Mouse (Mus musculus) small intestine, adult 2 months (tissue): ENCODE results near the gene Nmur2. TPM values are rescaled to one million over a fixed set of nuclear protein-coding genes. Genes with fewer than 3 reads are reported as not detected.

Experiments
- H3K27ac ChIP-seq: fragments of 200-500 bp; 2 replicates; pipeline ENCODE4 v1.5.1; 2012; ENCODE audit warnings: low read depth, low read length, control low read depth, inconsistent platforms; ENCODE audit not compliant: insufficient read depth
- H3K27me3 ChIP-seq: fragments of 200-500 bp; 2 replicates; pipeline ENCODE4 v1.6.1; 2012; ENCODE audit warnings: mild to moderate bottlenecking, moderate library complexity, low read length, inconsistent platforms; ENCODE audit not compliant: control insufficient read depth, insufficient read depth
- H3K36me3 ChIP-seq: fragments of 200-500 bp; 2 replicates; pipeline ENCODE4 v1.6.1; 2012; ENCODE audit warnings: mild to moderate bottlenecking, low read length, control low read depth, inconsistent platforms; ENCODE audit not compliant: control insufficient read depth, insufficient read depth
- H3K4me1 ChIP-seq: fragments of 200-500 bp; 2 replicates; pipeline ENCODE4 v1.6.1; 2012; ENCODE audit warnings: low read length, inconsistent platforms, mixed read lengths; ENCODE audit not compliant: control insufficient read depth, insufficient read depth, insufficient read length
- H3K4me3 ChIP-seq: fragments of 200-500 bp; 2 replicates; pipeline ENCODE4 v1.5.1; 2012; ENCODE audit warnings: low read depth, mild to moderate bottlenecking, control low read depth, inconsistent platforms, low read length, moderate library complexity
- CTCF ChIP-seq: fragments of 200-500 bp; IDR thresholded peaks from 2 replicates; pipeline ENCODE4 v1.5.1; 2012; ENCODE audit warnings: low read depth, mild to moderate bottlenecking, control low read depth, inconsistent platforms, low read length, moderate library complexity, mixed read lengths; ENCODE audit not compliant: insufficient replicate concordance, insufficient read length; ENCODE audit errors: extremely low read depth
- POLR2A ChIP-seq: fragments of 200-500 bp; IDR thresholded peaks from 2 replicates; pipeline ENCODE4 v1.6.1; 2012; ENCODE audit warnings: low read depth, mild to moderate bottlenecking, control low read depth, inconsistent platforms, low read length, moderate library complexity
- WGBS: fragments of 180-500 bp; shearing (Covaris S2); methylation state at CpG from one replicate; pipeline ENCODE4 v1.1.7; 2018; 5-methylcytosine and 5-hydroxymethylcytosine counted together
- polyA plus RNA-seq: library from polyadenylated mRNA; depleted of rRNA; stranded (reverse); fragments of >200 nt; gene quantifications from 2 replicates; pipeline ENCODE4 v1.2.3, GENCODE M21; 2012

The Nmur2 gene
- polyA plus RNA-seq, 1 experiment = 1.3 TPM

DNA sequence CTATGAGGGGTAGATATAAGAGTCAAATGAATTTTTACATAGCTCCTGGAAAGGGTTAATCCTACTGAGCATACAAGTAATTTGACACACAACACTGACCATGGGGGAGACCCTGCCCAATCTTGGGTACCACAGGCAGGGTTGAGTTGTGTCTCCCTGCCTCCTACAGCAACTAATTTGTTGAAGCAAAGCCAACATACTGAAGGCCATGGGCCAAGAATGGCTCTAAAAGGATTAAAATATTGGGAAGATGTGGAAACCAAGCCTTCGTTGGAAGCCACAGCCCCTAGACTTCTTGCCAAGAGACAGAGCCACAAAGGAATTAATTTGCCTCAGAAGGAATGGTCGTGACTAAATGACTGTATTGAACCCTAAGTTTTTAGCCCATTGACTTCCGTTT lies 48.7 kb downstream of the Nmur2 start:
- 64% methylated on average over 3 of the region's 3 CpGs for WGBS
- Histone ChIP-seq H3K4me3 (no peak overlapping the region), H3K36me3 (no peaks in the 10 kb centered on the region), H3K27me3 (no peaks in the 10 kb centered on the region), H3K27ac (no peak overlapping the region), H3K4me1 (no peaks in the 10 kb centered on the region)
- TF ChIP-seq POLR2A = no peak
- TF ChIP-seq CTCF = no peak

DNA sequence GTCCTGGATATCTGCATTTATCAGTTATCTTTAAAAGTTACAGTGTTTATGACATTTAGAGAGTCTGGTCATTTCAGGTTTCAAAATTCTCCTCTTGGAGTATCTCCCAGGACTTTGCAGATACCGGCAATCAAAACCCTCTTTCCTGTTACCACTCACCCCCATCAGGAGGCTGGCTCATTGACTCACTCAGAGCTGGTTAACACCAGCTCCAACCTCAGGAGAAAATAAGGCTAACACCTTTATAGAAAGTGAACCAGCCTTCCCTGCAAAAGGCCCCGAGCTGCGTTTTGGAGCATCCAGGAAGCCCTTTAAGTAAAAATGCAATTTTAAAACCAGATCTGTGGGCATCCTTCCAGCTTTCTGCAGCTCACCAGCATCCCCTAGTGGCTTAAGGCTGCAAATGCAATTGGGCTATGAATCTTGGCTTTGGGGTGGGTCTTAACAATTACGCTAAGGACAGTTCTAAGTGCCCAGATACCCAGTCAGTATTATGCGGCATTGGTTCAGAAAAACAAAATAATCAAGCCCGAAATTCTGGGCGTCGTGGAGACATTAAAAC lies 49.2 kb downstream of the Nmur2 start:
- no peak overlapping the region for H3K27ac ChIP-seq
- H3K4me3 ChIP-seq = no peak overlapping the region
- H3K4me1 ChIP-seq = no peaks in the 10 kb centered on the region
- WGBS = 7% methylated on average over 8 of the region's 8 CpGs
- H3K36me3 ChIP-seq = no peaks in the 10 kb centered on the region
- H3K27me3 ChIP-seq = no peaks in the 10 kb centered on the region
- no peak for TF ChIP-seq POLR2A
- peak; percentile 86; the same call in 1 of the 2 replicates for TF ChIP-seq CTCF

DNA sequence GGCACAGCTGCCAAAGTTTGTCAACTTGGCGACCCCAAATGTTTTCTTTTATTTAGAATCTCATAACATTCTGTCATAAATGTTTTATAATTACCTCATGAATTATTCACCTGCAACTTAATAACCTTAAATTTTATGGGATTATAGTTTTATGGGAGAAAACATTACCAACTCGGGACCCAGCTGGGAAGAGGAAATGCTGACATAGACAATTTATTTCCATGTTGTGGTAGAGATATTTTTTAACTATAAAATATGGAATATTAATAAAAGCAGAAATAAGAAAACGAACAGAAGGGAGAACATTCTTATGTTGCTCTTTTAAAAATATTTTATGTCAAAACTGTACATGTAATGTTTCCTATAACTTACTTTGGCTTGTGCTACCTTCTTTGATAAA lies 56.2 kb downstream of the Nmur2 start:
- Histone ChIP-seq H3K27me3 (no peaks in the 10 kb centered on the region), H3K4me3 (no peak overlapping the region), H3K27ac (no peak overlapping the region), H3K4me1 (no peaks in the 10 kb centered on the region), H3K36me3 (no peaks in the 10 kb centered on the region)
- no peak for TF ChIP-seq POLR2A
- no peak for TF ChIP-seq CTCF
- WGBS = 46% methylated on average over 3 of the region's 3 CpGs

DNA sequence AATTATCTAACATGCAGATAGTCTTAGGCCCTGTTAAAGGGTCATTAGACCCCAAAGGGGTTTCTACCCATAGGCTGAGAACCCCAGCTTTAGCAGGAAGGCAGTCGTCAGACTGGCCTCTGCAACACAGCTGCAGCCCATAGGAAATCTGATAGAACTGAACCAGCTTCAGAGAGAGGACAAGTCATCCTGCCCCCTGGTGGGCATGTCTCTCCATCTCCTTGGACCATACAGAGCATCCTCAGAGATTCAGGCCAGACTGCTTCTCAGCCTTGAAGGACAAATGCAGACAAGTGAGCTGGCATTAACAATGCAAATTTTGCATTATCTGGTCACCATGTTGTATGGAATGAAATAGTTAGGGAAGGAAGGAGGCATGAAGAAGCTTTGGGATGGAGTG lies 59.2 kb downstream of the Nmur2 start:
- 28% methylated on average over 1 of the region's 1 CpGs for WGBS
- no peak overlapping the region for H3K27ac ChIP-seq

DNA sequence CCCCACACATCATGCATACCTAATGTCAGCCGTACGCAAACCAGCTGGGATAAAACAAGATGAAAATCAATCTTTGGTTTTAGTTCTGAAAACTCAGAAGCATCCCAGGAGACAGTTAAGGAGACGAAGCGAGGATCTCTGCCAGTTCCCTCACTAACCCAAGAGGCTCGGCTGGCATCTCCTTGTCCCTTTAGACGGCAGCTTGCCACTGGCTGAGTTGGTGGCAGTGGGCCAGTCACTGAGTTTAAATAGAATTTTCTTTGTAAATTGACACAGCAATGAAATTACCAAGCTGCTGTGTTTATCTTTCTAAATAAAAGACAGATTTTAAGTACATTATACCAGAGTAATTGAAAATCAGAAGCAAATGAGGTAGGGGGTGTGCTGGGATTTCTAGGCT lies 62.7 kb downstream of the Nmur2 start:
- TF ChIP-seq POLR2A = no peak
- no peak for TF ChIP-seq CTCF
- no peaks in the 10 kb centered on the region for H3K36me3 ChIP-seq
- H3K27ac ChIP-seq = no peak overlapping the region
- 82% methylated on average over 6 of the region's 6 CpGs for WGBS
- peaks cover 2% of the 10 kb centered on the region; the same call in 1 of the 2 replicates for H3K27me3 ChIP-seq
- no peak overlapping the region for H3K4me3 ChIP-seq
- no peaks in the 10 kb centered on the region for H3K4me1 ChIP-seq

More for the DNA sequence above, 59.2 kb downstream of the Nmur2 start:
- Histone ChIP-seq H3K36me3 (no peaks in the 10 kb centered on the region), H3K4me1 (no peaks in the 10 kb centered on the region), H3K27me3 (peaks cover 1% of the 10 kb centered on the region; the same call in 1 of the 2 replicates), H3K4me3 (no peak overlapping the region)
- TF ChIP-seq CTCF = peak; percentile 45; the same call in 1 of the 2 replicates
- no peak for TF ChIP-seq POLR2A
